Mouse (Mus musculus) adrenal gland, adult 18-20 months (tissue): ENCODE data around the gene Cyp2d40. TPM values are rescaled to one million over a fixed set of nuclear protein-coding genes. Genes with fewer than 3 reads are reported as not detected.
A peak's percentile ranks its signal among the peaks of the same experiment; 100 is the strongest.
"Not testable (repeated sequence)": the region's sequence is repeated elsewhere in the genome, so short reads cannot be mapped to it uniquely, and the experiment has no call there.

ENCODE experiments used
- DNase-seq, 2 experiments: peaks; one replicate each; pipeline ENCODE4 v3.0.0; 2021 to 2022; ENCODE audit warnings: low spot score in 2 of 2
- long read RNA-seq, 2 experiments: library from polyadenylated mRNA; stranded (forward); transcript quantifications; one replicate each; pipeline ENCODE4 v2.0.0; 2021
- total RNA-seq, 2 experiments: library from RNA; stranded (reverse); gene quantifications; 1 replicate in 1 of 2; 2 replicates in 1 of 2; pipeline ENCODE4 v1.2.3; 2021

Gene Cyp2d40
- total RNA-seq, result not detected
- long read RNA-seq, experiment 1, result 0 reads
- long read RNA-seq, experiment 2, result 0 reads

GRCm38 (mm10) chr15:82763631-82764420, at the start of gene Cyp2d40:
Gene Cyp2d40, minus strand, starts transcription at chr15:82764183.
- no peak for DNase-seq

DNA sequence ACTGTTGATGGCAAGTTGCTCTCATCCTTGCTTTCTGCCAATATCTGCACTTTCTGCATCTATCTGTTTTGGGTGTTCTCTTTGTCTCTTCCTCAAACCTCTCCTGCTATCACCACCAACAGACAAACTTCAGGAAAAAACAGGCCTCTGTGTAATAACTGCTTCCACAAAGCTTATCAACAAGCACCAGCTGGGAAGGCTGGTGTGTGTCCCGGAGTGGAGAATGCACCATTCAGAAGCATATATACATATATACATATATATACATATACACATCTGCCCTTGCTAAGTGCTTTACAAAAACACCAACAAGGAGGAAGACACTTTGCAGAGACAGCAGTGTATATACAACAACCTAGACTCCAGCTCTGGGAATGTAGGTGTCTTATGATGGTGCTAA, 46.6 kb upstream of the Cyp2d40 start:
- no peak for DNase-seq

DNA sequence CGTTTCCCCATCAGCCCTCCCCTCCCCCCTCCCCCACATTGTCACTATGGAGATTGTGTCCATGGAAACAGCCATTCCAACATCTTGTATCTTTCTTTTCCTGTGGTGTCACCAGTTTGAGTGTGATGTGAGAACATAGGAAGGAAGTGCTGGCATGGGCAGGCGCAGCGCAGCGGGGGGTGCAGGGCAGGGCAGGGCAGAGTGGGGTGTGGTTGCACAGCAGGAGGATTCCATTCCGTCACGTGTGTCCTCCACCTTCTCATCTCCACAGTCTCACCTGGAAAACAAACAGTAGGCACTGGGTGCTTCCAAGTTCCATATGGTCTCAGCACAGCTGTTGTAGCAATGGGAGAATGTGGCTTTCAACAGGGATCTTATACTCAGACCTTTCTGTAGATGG, 45.5 kb upstream of the Cyp2d40 start:
- no peak for DNase-seq

- no peak for DNase-seq
Measured at GRCm38 (mm10) chr15:82806969-82807763, 43.2 kb upstream of the Cyp2d40 start.

DNA sequence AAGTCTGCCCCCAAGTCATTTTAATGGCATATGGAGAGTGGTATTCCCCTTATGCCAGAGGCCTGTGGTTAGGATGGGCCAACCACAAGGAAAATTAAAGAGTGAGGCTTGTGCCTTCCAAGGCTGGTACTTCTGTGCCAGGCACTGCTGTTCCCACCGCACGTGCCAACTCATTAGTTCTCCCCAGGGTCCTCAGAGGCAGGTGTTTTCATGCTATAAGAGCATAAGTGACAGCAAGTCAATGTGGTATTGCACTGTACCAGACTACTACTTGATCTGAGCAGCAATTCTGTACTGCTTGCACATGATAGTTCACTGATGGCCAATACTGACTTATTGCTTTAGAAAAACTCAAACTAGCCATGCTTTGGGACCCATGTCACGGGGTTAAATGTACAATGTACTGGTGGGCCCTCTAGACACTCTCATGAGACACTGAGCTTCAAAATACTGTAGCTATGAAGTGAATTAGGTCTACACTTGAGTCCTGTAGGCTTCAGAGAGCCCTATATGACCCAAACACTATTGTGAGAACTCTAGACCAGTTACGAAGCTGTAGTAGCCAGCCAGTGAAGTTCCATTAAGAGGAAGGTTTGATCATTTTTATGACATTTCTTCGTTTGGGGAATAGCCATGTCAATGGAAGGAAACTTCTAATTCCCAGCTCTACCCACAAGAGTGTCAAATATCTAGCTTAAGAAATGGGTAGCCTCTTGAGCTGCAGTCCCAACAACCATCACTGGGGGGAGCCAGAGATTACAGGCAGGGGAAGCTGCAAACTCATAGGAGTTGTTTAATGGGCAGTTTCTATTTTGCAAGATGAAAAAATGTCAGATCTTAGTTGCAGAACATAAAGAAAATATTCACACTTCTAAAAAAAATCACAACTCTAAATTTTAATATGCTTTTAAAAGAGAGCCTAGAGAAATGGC, 41.0 kb upstream of the Cyp2d40 start:
- peak; percentile 75 to 84 for DNase-seq

GRCm38 (mm10) chr15:82795936-82796440, 32.0 kb upstream of the Cyp2d40 start:
- no peak for DNase-seq

DNA sequence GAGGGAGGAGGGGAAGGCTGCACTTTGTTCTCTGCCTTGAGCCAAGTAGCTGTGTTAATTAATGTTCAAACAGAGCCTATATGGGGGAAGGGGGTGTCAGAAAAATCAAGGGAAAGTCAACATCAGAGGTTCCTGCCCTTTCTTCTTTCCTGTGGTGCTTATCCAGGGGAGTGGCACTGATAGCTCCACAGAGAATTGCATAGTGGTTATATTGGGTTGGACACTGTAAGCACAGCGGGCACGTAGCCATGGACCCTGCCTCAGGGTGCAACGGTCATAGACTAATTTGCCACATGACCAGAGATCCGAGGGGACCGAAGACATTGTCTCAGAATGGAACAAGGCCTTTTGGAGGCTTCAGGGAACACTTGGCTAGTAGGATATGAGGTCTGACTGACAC, 30.3 kb upstream of the Cyp2d40 start, which contains the start of gene Cyp2d26:
Gene Cyp2d26 (minus strand): TSS at position 18 of the 400 bp plus-strand sequence.
- no peak for DNase-seq

- DNase-seq, result no peak
Measured at GRCm38 (mm10) chr15:82793868-82794267, 29.9 kb upstream of the Cyp2d40 start.

DNA sequence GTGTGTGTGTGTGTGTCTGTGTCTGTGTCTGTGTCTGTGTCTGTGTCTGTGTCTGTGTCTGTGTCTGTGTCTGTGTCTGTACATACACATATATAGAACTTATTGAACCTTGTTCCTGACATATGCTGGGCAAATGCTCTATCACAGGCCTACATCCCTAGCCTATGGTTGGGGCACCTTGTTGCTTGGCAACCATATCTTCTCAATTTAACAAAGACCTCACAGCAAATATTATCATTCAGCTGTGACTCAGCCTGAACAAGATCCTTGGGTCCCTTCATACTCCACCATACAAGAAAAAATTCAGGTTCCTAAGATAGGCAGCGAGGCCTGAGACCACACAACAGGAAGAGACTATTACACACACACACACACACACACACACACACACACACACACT, 29.5 kb upstream of the Cyp2d40 start:
- DNase-seq, result no peak

DNA sequence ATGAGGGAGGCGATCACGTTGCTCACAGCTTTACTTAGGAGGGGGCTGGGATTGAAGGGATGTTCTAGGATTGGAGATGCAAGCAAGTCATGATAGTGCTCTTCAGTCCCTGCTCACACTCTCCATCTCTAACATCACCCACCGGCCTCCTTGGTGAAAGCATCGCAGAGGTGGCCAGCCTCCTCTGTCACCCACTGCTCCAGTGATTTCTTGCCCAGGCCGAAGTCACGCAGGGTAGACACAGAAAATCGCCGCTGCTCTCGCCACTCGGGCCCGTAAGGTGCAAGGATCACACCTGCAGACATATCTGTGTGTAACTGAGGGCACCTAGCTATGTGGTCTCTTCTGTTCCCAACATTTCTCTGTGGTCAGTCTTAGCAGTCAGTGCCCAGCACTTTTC, 28.6 kb upstream of the Cyp2d40 start:
- DNase-seq, result no peak

- DNase-seq, result no peak
Measured at GRCm38 (mm10) chr15:82784581-82784980, 20.6 kb upstream of the Cyp2d40 start.

DNA sequence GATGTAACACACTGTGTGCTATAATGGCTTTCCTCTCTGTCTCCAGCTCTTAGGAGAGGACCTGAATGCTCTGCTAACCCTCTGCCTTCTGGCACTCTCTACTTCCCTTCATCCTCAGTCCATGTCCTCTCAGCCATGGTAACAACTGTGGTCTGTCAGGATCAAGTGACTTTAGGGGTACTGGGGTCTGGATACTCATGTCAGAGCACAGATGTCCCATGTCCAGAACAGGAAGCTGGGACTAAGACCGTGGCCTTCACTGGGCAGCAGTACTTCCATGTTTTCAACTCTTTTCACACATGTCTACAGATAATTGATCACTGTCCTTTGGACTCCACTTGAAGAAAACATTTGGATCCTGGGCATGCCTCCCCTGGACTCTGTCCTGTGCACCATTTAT, 19.8 kb upstream of the Cyp2d40 start:
- no peak for DNase-seq

DNA sequence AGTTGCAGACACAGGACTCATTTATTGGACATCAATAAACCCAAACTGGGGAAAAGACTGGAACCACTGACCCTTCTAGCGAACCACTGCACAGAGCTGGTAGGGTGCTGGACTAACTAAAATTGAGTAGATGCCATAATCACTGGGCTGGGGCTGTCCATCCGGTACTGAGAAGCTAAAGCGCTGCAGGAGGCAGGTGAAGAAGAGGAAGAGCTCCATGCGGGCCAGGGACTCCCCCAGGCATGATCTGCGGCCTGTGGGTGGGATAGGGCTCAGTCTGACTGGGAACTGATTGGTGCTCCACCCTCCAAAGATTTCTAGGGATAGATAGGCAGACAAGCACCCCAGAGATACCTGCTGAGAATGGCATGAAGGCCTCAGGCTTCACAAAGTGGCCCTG, 13.9 kb upstream of the Cyp2d40 start:
- DNase-seq, result not testable (repeated sequence)

GRCm38 (mm10) chr15:82765943-82766342, 2.0 kb upstream of the Cyp2d40 start:
- no peak for DNase-seq

DNA sequence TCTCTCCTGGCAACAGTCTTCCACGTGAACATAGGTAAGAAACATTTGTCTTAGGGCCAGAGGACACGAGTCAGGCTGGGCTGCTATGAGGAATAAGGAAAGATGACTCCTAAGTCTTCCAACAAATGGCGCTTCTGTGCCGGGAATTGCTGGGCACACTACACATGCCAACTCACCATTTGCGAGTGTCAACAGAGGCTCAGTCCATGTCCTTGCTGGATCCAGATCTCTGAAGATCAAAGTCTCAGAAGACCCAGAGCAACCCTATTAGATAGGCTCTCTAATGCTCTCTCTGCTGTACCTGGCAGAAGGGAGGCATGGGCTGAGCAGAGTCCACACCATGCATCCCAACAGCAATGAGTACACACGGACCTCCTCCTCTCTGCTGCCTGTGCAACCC, 898 bp upstream of the Cyp2d40 start:
- no peak for DNase-seq

GRCm38 (mm10) chr15:82748141-82748540, 15.8 kb downstream of the Cyp2d40 start:
- DNase-seq, result no peak

DNA sequence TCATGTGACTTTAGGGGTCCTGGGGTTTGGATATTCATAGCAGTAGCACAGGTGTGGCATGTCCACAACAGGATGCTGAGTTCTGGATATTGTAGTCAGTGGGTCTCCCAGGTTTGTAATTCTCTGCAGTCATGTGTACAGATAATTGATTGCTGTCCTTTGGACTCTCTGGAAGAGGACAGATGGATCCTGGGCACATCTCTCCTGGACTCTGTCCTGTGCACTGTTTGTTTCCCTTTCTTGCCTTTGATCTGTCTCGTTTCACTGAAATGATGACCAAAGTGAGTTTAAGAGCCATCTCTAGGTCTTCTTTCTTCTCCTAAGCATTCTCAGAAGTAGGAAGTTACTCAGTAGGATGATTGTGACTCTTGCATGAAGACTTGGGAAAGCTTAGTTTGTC, 16.5 kb downstream of the Cyp2d40 start:
- no peak for DNase-seq

- not testable (repeated sequence) for DNase-seq
Measured at GRCm38 (mm10) chr15:82733331-82733925, 30.6 kb downstream of the Cyp2d40 start.
